15 mouse cellular contexts compared by ENCODE assay signal in the genomic region with DNA sequence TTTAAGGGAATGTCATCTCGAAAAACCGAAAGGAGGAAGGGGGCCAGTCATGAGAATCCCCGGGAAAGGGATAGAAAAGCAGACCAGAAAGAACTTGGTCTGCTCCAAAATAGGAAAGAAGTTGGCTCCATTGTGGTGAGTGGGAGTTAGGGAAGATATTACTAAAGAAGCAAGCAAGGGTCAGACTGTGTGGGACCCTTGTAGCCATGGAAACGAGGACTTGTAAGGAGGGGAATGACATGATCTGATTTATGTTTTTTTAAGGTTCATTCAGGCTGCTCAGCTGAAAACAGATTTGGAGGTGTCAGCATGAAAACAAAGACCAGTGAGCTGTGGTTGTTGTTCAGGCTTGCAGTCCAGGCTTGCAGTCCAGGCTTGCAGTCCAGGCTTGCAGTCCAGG.
A peak's percentile ranks its signal among the peaks of the same experiment; 100 is the strongest.
DNase-seq lines count a peak whose midpoint lies in the region; ATAC-seq and TF ChIP-seq lines count a peak whose summit lies in the region.
"Had no signal": no experiment of that assay in that cellular context is flagged by ENCODE, and none has a peak within 500 bp of the region (broad histone marks: within the 10 kb centered on the region; RNA-seq: fewer than 3 reads in every experiment).

No protein-coding gene starts in this region.

- 14% methylated on average over 4 of the region's 4 CpGs for WGBS in forebrain, embryonic 12.5 days
- WGBS in forebrain, postnatal 0 days: 18% methylated on average over 4 of the region's 4 CpGs
- 15% methylated on average over 4 of the region's 4 CpGs for WGBS in kidney, embryonic 16.5 days
- 11% methylated on average over 4 of the region's 4 CpGs for WGBS in midbrain, embryonic 15.5 days

- ATAC-seq in forebrain, embryonic 12.5 days (ENCODE audit: low FRiP score): peak; percentile 63; the same call in 1 of the 2 replicates
- ATAC-seq in forebrain, postnatal 0 days: no peak
- ATAC-seq in kidney, embryonic 16.5 days (ENCODE audit: low FRiP score, low TSS enrichment): peak; percentile 57; the same call in 1 of the 2 replicates
- no peak for ATAC-seq in midbrain, embryonic 15.5 days (replicated peaks)

- no peak overlapping the region for H3K4me3 ChIP-seq in forebrain, embryonic 12.5 days (replicated peaks)
- no peak overlapping the region for H3K4me3 ChIP-seq in forebrain, postnatal 0 days (ENCODE audit: low read depth, low read length)
- no peak overlapping the region for H3K4me3 ChIP-seq in kidney, embryonic 16.5 days (ENCODE audit: low read length)
- H3K4me3 ChIP-seq in midbrain, embryonic 15.5 days: no peak overlapping the region
- H3K4me3 ChIP-seq: heart, embryonic 15.5 days had no signal

- peaks cover 15% of the 10 kb centered on the region for H3K4me1 ChIP-seq in forebrain, embryonic 12.5 days
- H3K4me1 ChIP-seq in forebrain, postnatal 0 days (ENCODE audit: insufficient read depth): no peaks in the 10 kb centered on the region
- no peaks in the 10 kb centered on the region; the same call in 1 of the 2 replicates for H3K4me1 ChIP-seq in kidney, embryonic 16.5 days (ENCODE audit: insufficient read depth, low read length)
- no peaks in the 10 kb centered on the region for H3K4me1 ChIP-seq in midbrain, embryonic 15.5 days
- H3K4me1 ChIP-seq: heart, embryonic 15.5 days had no signal

- H3K27ac ChIP-seq in forebrain, embryonic 12.5 days: no peak overlapping the region
- no peak overlapping the region for H3K27ac ChIP-seq in forebrain, postnatal 0 days (ENCODE audit: low read depth, low read length)
- H3K27ac ChIP-seq in kidney, embryonic 16.5 days (ENCODE audit: low read length): no peak overlapping the region
- 0 out of 2 replicates have a peak overlapping the region, but pooled peaks have one; percentile 5 for H3K27ac ChIP-seq in midbrain, embryonic 15.5 days
- H3K27ac ChIP-seq: heart, embryonic 15.5 days; macrophage had no signal

- DNase-seq in forebrain, postnatal 0 days: no peak
- no peak for DNase-seq in kidney, adult 18-20 months
- DNase-seq in embryo, embryonic 10.5 days (ENCODE audit: low spot score): peak; percentile 84
- DNase-seq in thymus, postnatal 0 days (ENCODE audit: low spot score): no peak
- no peak for DNase-seq in thymus, postnatal 4 days
- DNase-seq: cerebellum, postnatal 36 days; kidney, postnatal 25 days; liver; lung, adult 18-20 months; right cerebral cortex, postnatal 14 days had no signal

- H3K4me2 ChIP-seq in forebrain, embryonic 12.5 days: no peak overlapping the region
- no peak overlapping the region for H3K4me2 ChIP-seq in forebrain, postnatal 0 days (ENCODE audit: low read depth)
- no peak overlapping the region for H3K4me2 ChIP-seq in kidney, embryonic 16.5 days (replicated peaks; ENCODE audit: low read depth, low read length)
- H3K4me2 ChIP-seq in midbrain, embryonic 15.5 days: no peak overlapping the region
- H3K4me2 ChIP-seq: heart, embryonic 15.5 days had no signal

- TF ChIP-seq CTCF in forebrain, postnatal 0 days (IDR thresholded peaks at IDR 0.05; ENCODE audit: low read depth): no peak

- H3K9ac ChIP-seq in forebrain, embryonic 12.5 days: no peak overlapping the region
- H3K9ac ChIP-seq in forebrain, postnatal 0 days: no peak overlapping the region
- no peak overlapping the region for H3K9ac ChIP-seq in kidney, embryonic 16.5 days (replicated peaks; ENCODE audit: low read length)
- H3K9ac ChIP-seq in midbrain, embryonic 15.5 days: no peak overlapping the region
- H3K9ac ChIP-seq: heart, embryonic 15.5 days had no signal

- no peaks in the 10 kb centered on the region for H3K36me3 ChIP-seq in forebrain, embryonic 12.5 days (replicated peaks)
- H3K36me3 ChIP-seq in forebrain, postnatal 0 days (ENCODE audit: insufficient read depth): no peaks in the 10 kb centered on the region
- H3K36me3 ChIP-seq in kidney, embryonic 16.5 days (ENCODE audit: insufficient read depth, low read length): no peaks in the 10 kb centered on the region
- no peaks in the 10 kb centered on the region for H3K36me3 ChIP-seq in midbrain, embryonic 15.5 days (replicated peaks)
- H3K36me3 ChIP-seq: heart, embryonic 15.5 days had no signal

- no peaks in the 10 kb centered on the region for H3K9me3 ChIP-seq in forebrain, embryonic 12.5 days
- no peaks in the 10 kb centered on the region for H3K9me3 ChIP-seq in forebrain, postnatal 0 days (ENCODE audit: low read length)
- peaks cover 4% of the 10 kb centered on the region; the same call in 1 of the 2 replicates for H3K9me3 ChIP-seq in kidney, embryonic 16.5 days (ENCODE audit: low read length)
- no peaks in the 10 kb centered on the region for H3K9me3 ChIP-seq in midbrain, embryonic 15.5 days
- H3K9me3 ChIP-seq: heart, embryonic 15.5 days had no signal

- H3K27me3 ChIP-seq in forebrain, embryonic 12.5 days: no peaks in the 10 kb centered on the region
- no peaks in the 10 kb centered on the region for H3K27me3 ChIP-seq in forebrain, postnatal 0 days (ENCODE audit: insufficient read depth, low read length)
- H3K27me3 ChIP-seq in kidney, embryonic 16.5 days (ENCODE audit: insufficient read depth, low read length): no peaks in the 10 kb centered on the region
- no peaks in the 10 kb centered on the region for H3K27me3 ChIP-seq in midbrain, embryonic 15.5 days (replicated peaks)
- H3K27me3 ChIP-seq: heart, embryonic 15.5 days had no signal

Comparison
In these comparisons a context has a peak if more than half of its experiments do, and no peak if none do; other contexts are left out.
1. ATAC-seq: peak in forebrain, embryonic 12.5 days (single experiment) and kidney, embryonic 16.5 days (single experiment); none in forebrain, postnatal 0 days (single experiment) and midbrain, embryonic 15.5 days (single experiment).